Mouse (Mus musculus) regulatory T cell (primary cell): ENCODE results near the gene Gm10192.
"Not testable (repeated sequence)": the region's sequence is repeated elsewhere in the genome, so short reads cannot be mapped to it uniquely, and the experiment has no call there.

Source experiments
- in situ Hi-C: fragments of 300-600 bp; cut with MboI, MseI; formaldehyde crosslinking; loops from one replicate; pipeline ENCODE4 v1.15.1; 2025; ENCODE audit warnings: high pct_unique_total_duplicates

The Gm10192 gene

DNA sequence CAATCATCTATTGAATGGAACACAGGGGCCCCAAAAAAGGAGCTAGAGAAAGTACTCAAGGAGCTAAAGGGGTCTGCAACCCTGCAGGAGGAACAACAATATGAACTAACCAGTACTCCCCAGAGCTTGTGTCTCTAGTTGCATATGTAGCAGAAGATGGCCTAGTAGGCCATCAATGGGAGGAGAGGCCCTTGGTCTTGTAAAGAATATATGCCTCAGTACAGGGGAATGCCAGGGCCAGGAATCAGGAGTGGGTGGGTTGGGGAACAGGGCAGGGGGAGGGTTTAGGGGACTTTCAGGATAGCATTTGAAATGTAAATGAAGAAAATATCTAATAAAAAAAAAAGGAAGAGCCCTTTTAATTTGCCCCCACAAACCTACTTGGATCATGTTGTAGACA is at the start of gene Gm10192:
Gene Gm10192 (minus strand): TSS at position 101 of the 400 bp plus-strand sequence.
- in situ Hi-C loops: not testable (repeated sequence)

DNA sequence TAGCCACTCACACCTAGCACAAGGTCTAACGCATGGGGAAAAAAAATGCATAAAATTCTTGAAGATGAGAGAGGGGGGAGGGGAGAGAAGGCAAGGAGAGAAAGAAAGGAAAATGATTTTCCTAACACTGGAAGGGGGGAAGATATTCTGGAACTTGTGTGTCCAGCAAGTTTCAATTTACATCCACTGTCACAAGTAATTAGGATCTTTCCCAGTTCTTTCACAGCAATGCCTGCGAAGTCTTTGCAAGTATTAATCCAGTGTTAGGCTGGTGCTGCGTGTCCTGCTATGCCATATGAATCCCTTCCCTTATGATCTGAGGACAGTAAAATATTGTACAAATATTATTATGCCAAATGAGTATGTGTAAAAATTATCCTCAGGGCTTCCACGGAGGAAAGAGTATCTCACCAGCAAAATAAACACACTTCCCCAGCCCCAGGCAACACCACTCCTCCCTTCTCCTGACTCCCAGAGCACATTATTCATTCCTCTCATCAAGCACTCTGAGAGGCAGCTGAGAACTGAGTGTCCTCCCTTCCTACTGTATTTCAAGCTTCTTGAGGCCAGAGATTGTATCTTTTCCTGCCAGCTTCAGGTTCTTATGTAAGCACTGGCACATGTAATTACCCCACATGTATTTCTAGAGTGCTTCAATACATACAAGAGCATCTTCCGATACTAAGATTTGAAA is 47.6 kb upstream of the Gm10192 start:
- in situ Hi-C loops: no loop called here

- in situ Hi-C loops: no loop called here
Measured at GRCm38 (mm10) chr4:97219701-97220100, 36.7 kb upstream of the Gm10192 start.

- in situ Hi-C loops: no loop called here
Measured at GRCm38 (mm10) chr4:97217906-97218305, 34.9 kb upstream of the Gm10192 start.

DNA sequence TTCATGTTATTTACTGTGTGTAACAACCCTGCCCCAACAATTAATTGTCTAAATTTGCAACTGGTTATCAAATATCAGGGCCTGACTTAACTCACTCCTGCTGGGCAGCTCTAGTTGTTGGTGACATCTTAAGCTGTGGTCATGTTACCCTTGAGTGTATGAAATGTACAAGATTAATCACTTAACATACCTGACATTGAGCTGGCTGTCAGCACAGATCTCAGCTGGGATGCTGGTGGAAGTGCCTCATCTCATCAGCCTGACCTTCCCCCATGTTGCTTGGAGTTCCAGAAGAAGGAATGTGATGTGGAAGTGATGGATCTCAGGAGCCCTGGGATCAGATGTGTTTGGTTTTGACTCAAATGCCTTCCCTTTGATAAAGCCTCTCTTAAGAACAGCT is 29.5 kb upstream of the Gm10192 start:
- in situ Hi-C loops: no loop called here

GRCm38 (mm10) chr4:97202986-97203385 is 20.0 kb upstream of the Gm10192 start:
- in situ Hi-C loops: not testable (repeated sequence)

DNA sequence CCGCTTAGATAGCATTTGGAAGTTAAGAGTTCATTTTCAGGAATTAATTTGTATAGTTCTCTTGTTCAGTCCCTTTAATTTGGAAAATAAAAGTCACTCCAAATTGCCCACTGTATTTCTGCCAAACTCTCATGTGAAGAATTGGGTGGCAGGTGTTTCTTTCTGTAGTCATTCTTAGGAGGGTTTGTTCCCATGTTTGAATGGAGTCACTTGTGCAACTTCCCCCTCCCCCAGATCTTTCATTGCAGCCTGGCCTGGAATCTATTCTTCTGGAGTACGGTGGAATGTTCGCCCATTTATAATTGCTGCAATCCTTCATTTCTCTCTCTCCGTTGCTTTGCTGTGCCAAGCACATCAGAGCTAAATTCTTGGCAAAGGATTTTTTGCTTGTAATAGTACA is 10.2 kb upstream of the Gm10192 start:
- in situ Hi-C loops: no loop called here

DNA sequence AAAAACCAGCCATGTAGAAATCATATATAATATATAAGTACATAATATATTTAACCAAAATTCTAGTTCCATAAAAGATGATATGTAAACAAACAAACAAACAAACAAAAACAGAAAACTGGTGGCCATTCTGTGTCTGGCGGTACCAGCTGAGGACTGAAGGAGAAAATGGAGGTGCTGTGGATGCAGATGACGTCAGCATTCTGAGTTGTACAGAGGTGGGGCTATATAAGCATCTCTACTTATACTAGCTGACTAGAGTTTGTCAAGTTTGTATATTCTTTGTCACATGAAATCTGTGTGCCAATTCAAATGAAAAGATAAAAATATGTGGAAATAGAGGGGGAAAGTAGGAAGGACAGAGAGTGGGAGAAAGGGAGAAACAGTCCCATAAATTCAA is 9.6 kb upstream of the Gm10192 start:
- in situ Hi-C loops: no loop called here

- in situ Hi-C loops: no loop called here
Measured at GRCm38 (mm10) chr4:97180396-97180795, 2.6 kb downstream of the Gm10192 start.

- in situ Hi-C loops: no loop called here
Measured at GRCm38 (mm10) chr4:97156841-97157345, 26.1 kb downstream of the Gm10192 start.

DNA sequence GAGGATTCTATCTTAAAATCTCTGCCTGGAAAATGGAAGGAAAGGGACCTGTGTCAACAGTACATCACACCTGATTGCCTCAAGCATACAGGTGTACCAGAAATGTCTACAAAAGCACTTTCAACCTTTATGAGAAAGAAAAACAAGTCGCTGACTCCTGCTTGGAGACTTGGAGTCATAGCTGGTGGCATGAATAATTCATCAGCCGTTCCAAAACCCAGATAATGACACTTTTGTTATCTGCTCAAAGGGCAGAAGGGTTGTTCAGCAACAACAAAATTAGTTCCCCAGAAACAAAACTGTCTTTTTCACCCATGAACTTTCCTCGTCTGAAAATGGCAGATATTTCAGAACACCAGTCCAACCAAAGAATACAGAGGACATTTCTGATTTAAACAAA is 26.9 kb downstream of the Gm10192 start:
- in situ Hi-C loops: no loop called here

GRCm38 (mm10) chr4:97153554-97153953 is 29.4 kb downstream of the Gm10192 start:
- in situ Hi-C loops: no loop called here

GRCm38 (mm10) chr4:97142484-97142883 is 40.5 kb downstream of the Gm10192 start:
- in situ Hi-C loops: no loop called here
